Mouse (Mus musculus) testis, postnatal 10 days (tissue): ENCODE data around the gene Ackr2.

ENCODE experiments used
- DNase-seq: peaks from one replicate; pipeline ENCODE4 v3.0.0; 2021; ENCODE audit warnings: low spot score

Ackr2 gene

DNA sequence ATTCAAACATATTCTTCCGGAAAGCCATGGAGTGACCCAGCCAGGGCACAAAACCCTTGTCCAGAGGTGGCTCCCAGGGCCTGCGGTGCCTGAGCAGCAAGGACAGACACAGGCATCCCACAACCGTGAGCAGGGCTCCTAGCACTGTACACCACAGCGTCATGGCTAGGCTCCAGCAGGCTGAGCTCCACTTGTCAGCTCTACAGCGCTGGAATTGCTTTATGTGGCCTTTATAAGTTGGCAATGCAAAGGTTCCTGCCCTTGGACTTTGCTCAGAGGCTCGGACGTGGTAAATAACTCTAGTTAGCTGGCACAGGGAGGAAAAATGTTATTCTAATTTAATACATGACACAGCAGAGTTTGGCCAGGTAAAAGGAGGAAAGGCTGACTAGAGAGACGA, 17.9 kb downstream of the Ackr2 start, which contains the start of gene Cyp8b1:
Cyp8b1 (minus strand) TSS at position 204 of the 400 bp plus-strand sequence.
- no peak for DNase-seq

DNA sequence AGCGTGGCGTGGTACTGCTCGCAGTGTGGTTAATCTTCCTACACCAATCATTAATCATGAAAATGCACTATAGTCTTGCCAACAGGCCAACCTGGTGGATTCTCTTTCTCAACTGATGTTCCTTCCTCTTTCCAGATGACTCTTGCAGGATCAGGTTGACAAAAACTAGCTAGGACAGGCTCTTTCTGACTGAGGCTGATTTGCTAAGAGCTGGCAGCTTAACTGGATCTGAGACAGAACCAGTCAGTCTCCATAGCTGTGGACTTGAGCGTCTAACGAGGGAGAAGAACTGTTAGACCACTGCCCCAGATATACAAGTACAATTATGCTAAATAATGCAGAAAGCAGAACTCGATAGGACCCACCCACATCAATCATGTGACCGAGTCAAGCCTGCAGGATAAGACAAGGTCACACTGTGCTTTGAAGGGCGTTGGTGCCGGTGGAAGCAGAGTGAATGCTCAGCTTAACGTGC, 20.9 kb downstream of the Ackr2 start:
- DNase-seq: no peak

DNA sequence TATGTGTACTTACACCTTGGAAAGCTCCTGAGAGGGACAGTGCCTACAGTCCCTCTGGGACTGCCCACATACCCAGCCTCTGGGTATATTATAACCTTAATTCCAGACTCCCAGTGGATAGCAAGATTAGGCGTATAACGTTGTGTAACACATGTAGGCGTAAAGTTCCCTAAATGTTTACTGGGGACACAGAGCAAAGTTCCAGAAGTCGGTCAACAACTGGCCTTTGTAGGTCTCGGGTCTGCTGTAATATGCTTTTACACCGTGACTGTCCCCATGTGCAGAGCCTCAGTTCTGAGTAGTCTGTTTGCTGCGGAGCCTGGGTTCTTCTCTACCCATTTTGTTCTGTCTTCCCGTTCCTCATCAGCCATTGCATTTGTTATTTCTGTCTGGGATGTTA, 25.3 kb downstream of the Ackr2 start:
- no peak for DNase-seq

DNA sequence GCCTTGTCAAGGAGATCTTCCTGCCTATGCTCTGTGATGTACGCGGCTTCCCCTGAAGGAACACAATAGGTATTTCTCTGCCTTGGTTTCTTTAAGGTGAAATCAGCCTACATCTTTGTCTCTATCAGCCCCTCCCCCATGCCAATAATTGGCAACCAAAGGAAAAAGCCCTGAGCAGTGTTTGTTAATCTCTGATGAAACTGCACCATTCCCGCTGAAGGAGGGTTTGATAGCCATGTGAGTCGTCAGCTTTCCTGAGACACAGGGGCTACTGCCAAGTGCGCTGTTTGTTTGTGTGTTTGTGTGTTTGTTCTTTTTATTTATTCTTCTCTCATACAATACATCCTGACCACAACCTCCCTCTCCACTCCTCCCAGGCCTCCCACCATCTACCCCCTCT, 25.8 kb downstream of the Ackr2 start:
- no peak for DNase-seq

DNA sequence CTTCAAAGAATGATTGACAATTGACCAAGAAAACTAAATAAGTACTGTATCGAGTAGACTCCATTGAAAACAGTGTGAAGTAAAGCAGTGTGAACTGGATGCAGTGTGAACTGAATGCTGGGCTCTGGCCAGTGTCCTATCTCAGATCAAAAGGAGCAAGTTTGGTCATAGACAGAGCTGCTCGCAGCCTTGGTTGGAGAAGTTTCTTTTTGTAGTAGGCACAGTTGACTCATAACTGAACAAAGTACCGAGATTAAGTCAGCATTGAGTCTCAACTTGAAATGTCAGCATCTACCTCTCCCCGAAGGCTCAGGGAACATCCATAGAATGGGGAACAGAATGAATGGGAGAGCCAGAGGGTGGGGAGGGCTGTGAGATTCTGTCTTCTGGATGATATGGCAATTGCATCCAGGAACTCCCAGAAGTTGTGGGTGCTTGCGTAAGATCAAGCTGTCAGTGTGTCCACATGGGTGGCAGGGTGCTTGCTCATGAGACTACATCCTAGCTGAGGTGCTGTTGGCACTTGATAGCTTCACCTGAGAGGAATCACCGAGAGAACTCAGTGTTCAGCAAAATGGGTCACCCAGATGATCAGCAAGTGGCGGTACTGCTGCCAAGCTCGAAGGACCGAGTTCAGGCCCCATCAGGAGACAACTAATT, 26.9 kb downstream of the Ackr2 start:
- DNase-seq: no peak

DNA sequence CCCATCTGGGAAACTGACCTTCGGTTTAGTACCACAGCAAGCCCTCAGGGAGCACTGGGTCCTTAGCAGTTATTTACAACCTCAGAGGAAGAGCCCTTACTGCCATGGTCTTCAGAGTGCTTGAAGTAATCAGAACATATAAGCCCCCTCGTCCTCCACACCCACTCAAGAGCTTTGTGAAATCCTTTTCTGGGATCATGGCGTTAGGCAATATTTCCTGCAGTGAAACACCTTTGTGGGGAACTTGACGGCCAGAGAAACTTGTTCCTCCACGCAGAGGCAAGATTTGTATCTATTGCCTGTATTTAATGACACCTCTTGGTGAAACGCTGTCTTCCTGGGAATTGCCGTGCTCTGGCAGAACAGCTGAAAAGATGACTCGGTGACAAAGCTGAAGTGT, 27.8 kb downstream of the Ackr2 start:
- no peak for DNase-seq

DNA sequence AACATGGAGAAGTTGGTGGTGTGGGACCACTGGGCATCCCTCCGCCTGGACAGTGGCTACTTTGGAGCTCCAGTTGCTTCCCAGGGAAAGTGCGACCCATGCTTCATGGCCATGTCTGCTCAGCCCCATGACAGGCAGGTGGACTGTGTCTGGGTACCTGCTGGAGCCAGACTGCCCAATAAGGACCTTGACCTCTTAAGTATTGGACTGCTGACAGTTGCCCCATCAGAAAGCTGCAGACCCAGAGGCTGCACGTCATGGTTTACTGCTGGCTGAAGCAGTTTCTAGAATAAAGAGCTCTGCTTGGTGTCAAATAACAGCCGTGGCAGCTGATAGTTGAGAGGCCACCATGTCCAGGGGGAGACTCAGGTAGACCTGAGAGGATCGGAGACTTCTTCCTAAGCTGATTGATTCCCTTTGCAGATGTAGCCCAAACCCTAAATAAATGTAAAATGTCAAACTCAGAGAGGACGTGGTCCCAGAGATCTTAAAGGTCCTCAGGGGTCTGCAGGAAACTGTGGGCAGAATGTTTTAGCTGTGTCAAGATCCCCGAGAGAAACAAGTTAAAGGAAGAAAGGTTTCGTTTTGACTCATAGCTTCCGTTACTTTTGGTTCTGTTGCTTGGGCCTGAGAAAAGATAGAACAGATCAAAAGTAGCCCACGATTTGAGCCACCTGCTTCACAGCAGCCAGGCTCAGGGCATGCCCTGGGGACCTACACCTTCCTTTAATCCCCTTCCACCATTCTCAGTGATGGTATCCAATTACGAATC, 28.7 kb downstream of the Ackr2 start:
- no peak for DNase-seq

DNA sequence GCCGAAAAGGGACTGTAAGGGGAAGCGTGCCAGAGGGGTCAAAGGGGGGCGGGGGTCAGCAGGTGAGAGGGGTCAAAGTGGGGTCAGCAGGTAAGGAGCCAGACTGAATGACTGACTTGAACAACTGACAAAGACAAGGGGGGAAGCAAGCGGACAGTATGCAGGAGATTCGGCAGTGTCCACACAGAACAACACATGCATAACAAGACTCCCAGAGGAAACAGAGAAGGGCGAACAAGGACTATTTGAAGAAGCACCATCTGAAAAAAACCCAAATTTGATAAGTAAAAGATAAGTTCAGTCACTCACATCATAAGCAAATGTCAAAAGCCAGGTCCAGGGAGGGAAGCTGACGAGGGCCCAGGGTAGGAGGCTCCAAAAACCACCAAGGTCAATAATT, 29.6 kb downstream of the Ackr2 start:
- no peak for DNase-seq

DNA sequence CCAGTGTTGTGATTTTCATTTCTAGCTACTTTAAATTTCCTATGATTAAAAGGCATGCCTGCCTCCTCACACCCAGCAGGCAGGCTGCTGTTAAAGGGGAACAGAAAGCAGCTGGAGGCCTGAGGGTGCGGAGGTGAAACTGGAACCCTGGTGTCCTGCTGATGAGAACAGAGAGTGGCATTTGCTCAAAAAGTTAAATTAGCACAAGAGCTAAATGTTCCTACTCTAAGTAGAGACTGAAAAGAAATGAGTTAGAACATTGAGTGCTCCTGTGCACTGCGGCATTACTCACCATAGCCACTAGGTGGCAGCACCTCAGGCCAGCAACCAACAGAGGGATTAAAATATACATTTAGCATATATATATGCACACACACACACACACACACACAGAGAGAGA, 30.3 kb downstream of the Ackr2 start:
- peak; percentile 71 for DNase-seq

DNA sequence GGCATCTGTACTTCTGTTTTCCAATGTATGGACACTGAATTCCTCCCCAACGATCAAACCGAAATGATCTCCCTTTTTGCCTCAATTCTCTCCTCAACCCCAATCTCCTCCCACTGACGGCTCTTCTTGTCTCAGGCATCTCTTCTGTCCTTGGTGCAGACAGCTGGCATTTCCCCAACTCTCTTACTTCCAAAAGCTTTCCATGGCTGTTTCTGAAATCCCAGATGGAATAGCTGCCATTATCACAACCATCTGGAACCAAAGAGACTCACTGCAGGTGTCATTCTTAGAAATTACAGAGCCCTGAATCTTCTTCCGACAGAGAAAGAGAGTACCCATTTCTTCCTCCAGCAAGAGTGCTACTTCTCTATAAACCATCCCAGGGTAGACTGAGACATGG, 36.7 kb downstream of the Ackr2 start:
- no peak for DNase-seq

DNA sequence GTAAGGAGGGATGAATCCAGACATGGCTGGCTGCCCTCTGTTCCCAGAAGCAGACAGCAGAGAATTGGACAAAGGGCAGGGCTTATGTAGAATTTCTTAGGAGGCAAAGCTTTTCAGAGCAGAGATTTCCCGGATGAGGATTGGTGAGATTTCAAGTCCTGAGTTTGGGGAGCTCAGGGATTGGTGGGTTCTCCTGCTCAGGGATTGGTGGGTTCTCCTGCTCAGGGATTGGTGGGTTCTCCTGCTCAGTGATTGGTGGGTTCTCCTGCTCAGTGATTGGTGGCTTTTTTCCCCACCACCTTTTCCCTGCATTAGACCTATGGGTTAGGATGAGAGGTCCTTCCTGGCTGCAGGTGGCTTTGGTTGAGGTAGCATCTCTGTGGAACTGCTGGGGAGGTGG, 38.8 kb downstream of the Ackr2 start:
- peak; percentile 35 for DNase-seq

DNA sequence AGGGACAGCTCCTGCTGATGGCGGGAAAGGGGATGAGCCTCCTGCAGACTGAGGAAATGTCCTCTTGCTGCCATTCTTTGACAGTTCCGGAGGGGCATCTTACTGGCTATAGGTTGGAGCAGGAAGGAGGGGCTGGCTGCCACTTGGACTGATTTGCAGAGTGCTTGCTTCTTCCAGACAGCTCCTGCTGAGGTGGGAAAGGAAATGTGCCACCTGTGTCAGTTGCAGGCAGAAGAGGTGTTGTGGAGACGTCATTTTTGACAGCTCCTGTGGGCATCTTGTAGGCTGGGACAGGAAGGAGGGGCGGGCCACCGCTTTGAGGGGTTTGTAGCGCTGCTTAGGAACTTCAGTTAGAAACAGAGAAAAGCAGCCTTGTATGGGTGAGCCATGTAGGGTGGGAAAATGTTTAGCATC, 39.3 kb downstream of the Ackr2 start:
- DNase-seq: peak; percentile 37

DNA sequence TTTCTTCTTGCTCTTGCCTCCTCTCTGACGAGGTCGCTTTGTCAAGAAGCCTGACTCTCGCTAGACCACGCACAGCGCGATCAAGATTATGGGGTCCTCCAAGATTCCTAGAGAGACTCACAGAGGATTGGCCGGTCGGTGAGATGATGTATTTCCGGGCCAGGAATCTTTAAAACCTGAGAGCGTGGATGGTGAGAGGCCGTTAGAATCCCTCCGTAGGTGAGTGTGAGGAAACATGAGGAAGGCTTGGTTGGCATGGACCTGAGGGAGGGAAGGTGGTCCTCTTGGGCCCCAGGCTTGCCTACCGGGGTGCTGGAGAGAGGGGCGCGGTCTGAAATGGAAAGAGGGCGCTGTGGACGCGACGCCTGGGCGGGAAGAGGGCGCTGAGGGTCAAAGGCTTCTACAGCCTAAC, 39.8 kb downstream of the Ackr2 start:
- DNase-seq: no peak

DNA sequence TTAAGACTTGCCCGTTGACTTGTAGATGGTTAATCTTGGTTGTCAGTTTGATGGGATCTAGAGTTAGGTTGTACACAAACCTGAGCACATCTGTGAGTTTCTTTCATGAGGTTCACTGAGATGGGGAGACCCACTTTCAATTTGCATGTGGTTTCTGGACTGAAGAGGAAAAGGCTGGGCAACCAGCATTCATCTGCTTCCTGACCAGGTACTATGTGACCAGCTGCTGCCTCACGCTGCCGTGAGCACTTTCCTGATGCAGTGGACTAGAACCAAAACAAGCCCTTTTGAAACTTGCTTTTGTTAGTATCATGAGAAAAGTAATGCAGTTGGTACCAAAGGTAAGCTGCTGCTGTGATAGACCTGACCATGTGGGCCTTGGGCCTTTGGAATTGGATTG, 44.9 kb downstream of the Ackr2 start:
- no peak for DNase-seq

DNA sequence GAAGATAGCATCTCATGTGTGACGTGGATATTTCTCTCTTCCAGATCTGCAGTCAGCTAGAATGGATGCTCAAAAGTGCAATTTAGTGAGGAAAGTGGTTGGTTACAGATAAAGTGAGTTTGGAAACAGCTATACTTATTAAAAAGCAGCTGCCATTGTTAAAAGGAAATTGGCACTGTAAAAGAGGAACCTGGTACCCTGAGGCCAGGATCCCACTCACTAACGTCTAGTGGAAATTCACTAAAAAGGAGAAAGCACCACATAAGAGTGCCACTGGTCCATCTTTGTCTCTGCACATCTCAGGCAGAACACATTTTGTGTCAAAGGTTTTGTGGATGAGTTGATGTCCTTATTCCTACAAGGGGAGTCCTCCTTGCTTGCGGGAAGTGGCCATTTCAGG, 45.5 kb downstream of the Ackr2 start:
- no peak for DNase-seq

DNA sequence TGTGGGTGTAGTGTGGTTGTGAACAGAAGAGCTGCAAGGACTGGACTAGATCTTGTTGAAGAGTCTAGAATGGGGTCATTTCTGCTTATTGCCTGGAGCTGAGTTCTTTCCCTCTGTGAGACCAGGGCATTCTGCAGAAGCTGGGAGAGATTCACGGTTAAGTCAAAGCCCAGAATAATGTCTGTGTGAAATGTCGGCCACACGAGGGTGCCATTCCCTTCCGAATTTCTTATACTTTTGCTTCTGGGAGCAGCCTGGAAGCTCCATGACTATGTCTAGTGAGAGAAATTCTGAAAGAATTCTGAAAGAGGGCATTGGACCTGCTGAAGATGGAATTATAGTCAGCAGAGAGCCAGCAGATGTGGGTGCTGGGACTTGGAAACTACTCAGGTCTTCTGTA, 49.6 kb downstream of the Ackr2 start:
- DNase-seq: peak; percentile 87

DNA sequence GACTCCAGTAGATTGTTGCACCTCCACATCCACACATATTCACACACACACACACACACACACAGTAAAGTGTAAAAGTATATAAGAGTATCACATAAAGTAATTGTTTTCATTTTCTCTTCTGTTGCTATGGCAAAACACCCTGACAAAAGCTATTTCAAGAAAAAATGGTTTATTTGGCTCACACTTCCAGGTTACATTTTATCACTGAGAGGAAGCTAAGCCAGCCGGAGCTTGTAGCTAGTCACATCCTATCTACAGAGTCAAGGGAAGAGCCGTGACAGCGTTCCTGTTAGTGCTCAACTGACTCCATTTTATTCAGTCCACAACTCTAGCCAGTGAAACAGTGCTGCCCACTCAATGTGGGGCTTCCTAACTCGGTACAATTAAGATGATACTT, 50.3 kb downstream of the Ackr2 start:
- peak; percentile 38 for DNase-seq

DNA sequence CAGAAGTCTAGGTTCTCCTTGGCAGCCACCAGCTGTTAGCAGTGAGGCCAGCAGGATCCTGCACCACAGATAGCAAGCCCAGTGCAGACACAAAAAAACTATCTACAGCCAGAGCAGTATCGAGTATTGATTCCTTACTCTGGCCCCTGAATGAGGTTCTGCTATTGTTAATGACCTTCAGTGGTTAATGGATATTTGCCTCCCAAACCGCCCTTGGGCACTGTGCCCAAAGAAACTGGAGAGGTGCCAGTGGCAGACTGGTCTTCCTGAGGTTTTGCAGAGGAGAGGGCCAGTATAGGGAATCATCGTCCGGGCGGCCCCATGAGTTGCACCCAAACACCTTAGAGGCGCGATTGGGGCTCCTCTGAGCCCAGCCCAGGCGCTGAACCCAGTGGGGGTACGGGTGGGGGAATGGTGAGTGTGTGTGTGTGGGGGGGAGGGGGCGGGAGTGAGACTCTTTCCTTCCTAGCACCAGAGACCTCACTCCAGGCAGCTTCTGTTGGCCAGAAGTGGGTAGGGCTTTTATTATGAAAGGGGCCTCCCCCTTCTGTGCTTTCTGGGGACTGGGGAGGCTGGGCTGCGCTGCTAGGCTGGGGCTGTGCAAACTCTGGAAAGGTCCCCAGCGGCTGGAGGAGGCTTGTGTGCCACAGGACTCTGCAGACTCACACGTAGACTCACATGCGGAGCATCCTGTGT, 52.4 kb downstream of the Ackr2 start, which contains the start of gene Fam198a:
Fam198a (plus strand) TSS at position 571 of the 696 bp plus-strand sequence.
- peak; percentile 96 for DNase-seq

DNA sequence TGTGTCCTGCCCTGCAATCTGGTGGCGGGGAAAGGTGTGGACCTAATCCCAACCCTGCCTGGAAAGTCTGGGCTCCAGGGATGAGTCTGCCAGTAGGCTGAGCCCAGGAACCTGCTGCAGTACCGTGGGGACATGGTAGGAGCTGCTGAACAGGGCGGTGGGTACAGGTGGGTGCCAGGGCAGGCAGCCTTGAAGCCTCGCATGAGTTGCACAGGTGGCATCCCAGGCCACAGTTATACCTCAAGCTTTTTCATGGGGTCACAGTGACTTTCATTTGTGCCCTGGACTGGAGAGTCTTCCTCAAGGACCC, 52.9 kb downstream of the Ackr2 start:
- DNase-seq: no peak

DNA sequence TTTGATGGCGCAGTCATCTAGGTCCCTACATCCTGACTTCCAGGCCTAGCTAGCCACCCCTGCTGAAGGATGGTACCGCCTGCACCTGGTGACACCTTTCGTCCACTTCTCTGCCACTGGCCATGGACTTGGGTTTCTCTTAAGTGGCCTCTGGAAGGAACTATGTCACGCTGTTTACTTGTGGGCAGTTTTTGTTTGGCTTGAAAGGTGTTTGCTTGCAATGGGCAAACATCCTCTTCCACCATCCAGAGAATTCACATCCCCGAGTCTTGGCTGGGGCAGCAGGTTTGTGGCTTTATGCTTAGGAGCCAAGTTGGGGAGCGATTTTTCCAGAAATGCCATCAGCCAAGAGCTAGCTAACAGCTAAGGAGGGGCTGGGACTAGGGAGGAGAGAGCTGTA, 54.4 kb downstream of the Ackr2 start:
- DNase-seq: peak; percentile 32

DNA sequence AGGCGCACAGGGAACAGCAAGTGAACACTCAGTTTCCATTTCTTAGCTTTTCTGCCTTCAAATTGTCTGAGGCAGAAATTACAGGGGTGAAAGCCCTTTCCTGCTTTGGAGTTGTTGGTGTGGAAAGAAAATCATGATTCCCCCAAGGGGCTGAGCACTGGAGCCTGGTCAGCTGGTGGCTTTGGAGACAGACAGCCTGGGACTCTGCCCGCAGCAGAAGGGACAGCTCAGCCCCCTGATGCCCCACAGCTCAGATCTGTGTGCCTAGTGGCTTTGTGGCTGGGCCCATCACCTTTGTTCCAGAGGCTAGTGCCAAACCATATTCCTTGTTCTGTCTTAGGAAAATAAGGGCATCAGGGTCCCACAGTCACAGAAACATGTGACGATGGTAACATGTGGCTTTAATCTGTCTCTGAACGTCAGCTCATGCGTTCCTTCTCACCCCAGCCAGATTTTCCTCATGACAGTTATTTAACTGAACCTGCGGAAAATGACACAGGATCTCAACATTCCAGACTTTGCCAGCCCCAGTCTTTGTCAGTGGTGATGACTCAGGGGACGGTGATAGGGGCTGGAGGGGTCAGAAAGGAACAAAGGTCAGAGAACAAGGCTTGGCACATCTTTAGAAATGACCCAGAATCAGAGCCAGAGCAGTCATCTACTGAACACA, 61.9 kb downstream of the Ackr2 start:
- DNase-seq: peak; percentile 34
